Mouse (Mus musculus): ENCODE results near the gene Stag3. TPM values are rescaled to one million over a fixed set of nuclear protein-coding genes. Genes with fewer than 3 reads are reported as not detected.

Gene Stag3
- polyA plus RNA-seq, 1 experiment from 2014 or later = 12.5 TPM

DNA sequence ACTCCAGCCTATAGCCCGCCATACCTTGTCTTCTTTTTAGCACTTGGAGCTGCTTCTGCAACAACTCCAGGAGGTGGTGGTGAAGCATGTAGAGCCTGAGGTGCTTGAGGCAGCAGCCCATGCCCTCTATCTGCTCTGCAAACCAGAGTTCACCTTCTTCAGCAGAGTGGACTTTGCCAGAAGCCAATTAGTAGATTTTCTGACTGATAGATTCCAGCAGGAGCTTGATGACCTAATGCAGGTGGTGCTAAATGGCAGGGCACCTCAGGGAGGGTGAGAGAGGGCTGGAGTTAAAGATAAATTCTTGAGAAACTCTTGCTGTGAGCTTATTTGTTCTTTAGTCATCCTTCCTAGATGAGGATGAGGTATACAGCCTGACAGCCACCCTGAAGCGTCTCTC lies 19.6 kb downstream of the Stag3 start:
- Histone ChIP-seq H3K36me3 (ENCODE audit: control insufficient read depth, insufficient read depth, low read length) (no peaks in the 10 kb centered on the region), H3K27ac (ENCODE audit: low read depth, low read length) (no peak overlapping the region), H3K9me3 (ENCODE audit: control insufficient read depth, low read length) (no peaks in the 10 kb centered on the region), H3K4me3 (ENCODE audit: low read depth, low read length) (no peak overlapping the region), H3K4me2 (ENCODE audit: low read depth, low read length) (no peak overlapping the region), H3K9ac (replicated peaks; ENCODE audit: low read depth, low read length) (no peak overlapping the region), H3K4me1 (ENCODE audit: control insufficient read depth, insufficient read depth, low read length) (no peaks in the 10 kb centered on the region), H3K27me3 (ENCODE audit: control insufficient read depth, insufficient read depth, low read length) (no peaks in the 10 kb centered on the region)
- 84% methylated on average over 2 of the region's 2 CpGs for WGBS
- ATAC-seq (ENCODE audit: low read depth) = no peak

DNA sequence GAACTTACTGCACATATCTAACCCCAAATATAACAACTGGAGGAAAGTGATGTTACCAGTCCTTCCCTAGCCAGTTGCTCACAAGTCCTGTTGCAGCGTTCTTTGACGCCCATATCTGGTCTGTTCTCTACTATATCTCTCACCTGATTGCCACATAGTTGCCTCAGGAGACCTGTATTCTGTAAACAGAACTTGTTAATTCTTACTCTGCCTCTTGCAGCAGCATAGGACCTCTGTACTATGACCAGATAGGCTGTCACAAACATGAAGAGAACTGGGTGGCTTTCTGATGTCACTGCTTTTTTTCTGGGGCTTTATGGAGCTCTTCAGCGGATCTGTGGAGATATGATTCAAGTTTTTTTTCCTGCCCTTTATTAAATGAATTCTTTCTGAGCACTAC lies 32.8 kb downstream of the Stag3 start:
- no peaks in the 10 kb centered on the region for H3K27me3 ChIP-seq (ENCODE audit: control insufficient read depth, insufficient read depth, low read length)
- no peak overlapping the region for H3K4me2 ChIP-seq (ENCODE audit: low read depth, low read length)
- H3K9ac ChIP-seq (replicated peaks; ENCODE audit: low read depth, low read length) = no peak overlapping the region
- 90% methylated on average over 3 of the region's 3 CpGs for WGBS
- no peaks in the 10 kb centered on the region for H3K4me1 ChIP-seq (ENCODE audit: control insufficient read depth, insufficient read depth, low read length)
- no peak for ATAC-seq (ENCODE audit: low read depth)
- no peak overlapping the region for H3K4me3 ChIP-seq (ENCODE audit: low read depth, low read length)
- H3K36me3 ChIP-seq (ENCODE audit: control insufficient read depth, insufficient read depth, low read length) = no peaks in the 10 kb centered on the region
- H3K27ac ChIP-seq (ENCODE audit: low read depth, low read length) = no peak overlapping the region
- no peaks in the 10 kb centered on the region for H3K9me3 ChIP-seq (ENCODE audit: control insufficient read depth, low read length)

DNA sequence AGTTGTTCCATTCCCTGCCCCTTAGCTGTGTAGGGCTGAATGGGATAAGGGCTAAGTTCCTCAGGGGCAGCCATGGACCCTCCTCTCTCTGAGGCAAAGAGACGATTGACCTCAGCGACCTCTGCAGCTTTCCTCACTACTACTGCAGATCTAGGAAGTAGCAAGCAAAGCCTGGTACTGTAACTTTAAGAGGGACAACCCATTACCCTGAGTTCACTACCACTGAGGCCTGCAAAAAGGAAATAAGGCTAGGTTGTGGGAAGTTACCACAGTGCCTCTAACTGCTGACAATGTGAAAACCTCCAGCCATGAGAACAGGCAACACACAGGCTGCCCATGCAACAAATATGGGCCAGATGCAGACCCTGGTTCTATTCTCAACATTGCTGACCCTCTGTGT lies 61.6 kb downstream of the Stag3 start, which contains the start of gene Pvrig:
TSS of gene Pvrig (plus strand) at position 301 of the 400 bp plus-strand sequence.
- H3K9me3 ChIP-seq (ENCODE audit: control insufficient read depth, low read length) = no peaks in the 10 kb centered on the region
- H3K4me3 ChIP-seq (ENCODE audit: low read depth, low read length) = no peak within 1 kb of the TSS
- no peaks in the 10 kb centered on the region for H3K27me3 ChIP-seq (ENCODE audit: control insufficient read depth, insufficient read depth, low read length)
- H3K27ac ChIP-seq (ENCODE audit: low read depth, low read length) = no peak within 1 kb of the TSS
- H3K36me3 ChIP-seq (ENCODE audit: control insufficient read depth, insufficient read depth, low read length) = no peaks in the 10 kb centered on the region
- H3K9ac ChIP-seq (replicated peaks; ENCODE audit: low read depth, low read length) = no peak within 1 kb of the TSS
- H3K4me2 ChIP-seq (ENCODE audit: low read depth, low read length) = no peak within 1 kb of the TSS
- ATAC-seq (ENCODE audit: low read depth) = no peak
- WGBS = 74% methylated on average over 2 of the region's 2 CpGs
- H3K4me1 ChIP-seq (ENCODE audit: control insufficient read depth, insufficient read depth, low read length) = no peaks in the 10 kb centered on the region

DNA sequence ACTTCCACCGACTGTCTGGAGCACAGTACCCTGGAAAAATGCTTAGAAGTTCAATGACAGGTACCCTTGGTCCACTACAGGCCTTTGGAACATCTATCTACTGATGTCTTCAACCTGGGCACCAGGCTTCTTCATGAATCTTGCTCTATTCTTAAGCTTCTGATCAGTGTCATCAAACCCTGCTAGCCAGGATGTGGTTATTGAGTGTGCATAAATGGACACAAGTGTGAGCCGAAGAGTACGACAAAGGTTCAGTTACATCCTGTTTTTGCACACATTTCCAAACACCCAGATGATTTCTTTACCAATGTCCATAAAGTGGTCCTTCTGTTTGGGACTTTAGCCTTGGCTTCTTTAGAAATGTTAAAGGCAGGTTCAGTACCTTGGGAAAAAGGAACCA lies 63.2 kb downstream of the Stag3 start:
- H3K27ac ChIP-seq (ENCODE audit: low read depth, low read length) = no peak overlapping the region
- no peak overlapping the region for H3K9ac ChIP-seq (replicated peaks; ENCODE audit: low read depth, low read length)
- no peaks in the 10 kb centered on the region for H3K27me3 ChIP-seq (ENCODE audit: control insufficient read depth, insufficient read depth, low read length)
- H3K4me1 ChIP-seq (ENCODE audit: control insufficient read depth, insufficient read depth, low read length) = no peaks in the 10 kb centered on the region
- H3K4me2 ChIP-seq (ENCODE audit: low read depth, low read length) = no peak overlapping the region
- no peak for ATAC-seq (ENCODE audit: low read depth)
- H3K4me3 ChIP-seq (ENCODE audit: low read depth, low read length) = no peak overlapping the region
- no peaks in the 10 kb centered on the region for H3K9me3 ChIP-seq (ENCODE audit: control insufficient read depth, low read length)
- WGBS = 85% methylated on average over 3 of the region's 3 CpGs
- no peaks in the 10 kb centered on the region for H3K36me3 ChIP-seq (ENCODE audit: control insufficient read depth, insufficient read depth, low read length)

Other genes with a start within 250 kb of the Stag3 start
- gene Smok3c, start 227.0 kb upstream of the Stag3 start, polyA plus RNA-seq (2014; fragmentation: Nextera tagmentation; extraction: Ambion mirVana) = not detected in 2 replicates
- 31.2 and 39.4 TPM in 2 replicates for gene Zkscan1, start 195.2 kb upstream of the Stag3 start, polyA plus RNA-seq (2014; fragmentation: Nextera tagmentation; extraction: Ambion mirVana)
- gene Zscan21, start 163.3 kb upstream of the Stag3 start, polyA plus RNA-seq (2014; fragmentation: Nextera tagmentation; extraction: Ambion mirVana) = 90.9 and 98.7 TPM in 2 replicates
- 25.3 and 25.8 TPM in 2 replicates for gene Zfp113, start 124.5 kb upstream of the Stag3 start, polyA plus RNA-seq (2014; fragmentation: Nextera tagmentation; extraction: Ambion mirVana)
- gene Cops6, start 119.2 kb upstream of the Stag3 start, polyA plus RNA-seq (2014; fragmentation: Nextera tagmentation; extraction: Ambion mirVana) = 245 and 252 TPM in 2 replicates
- gene Ap4m1, start 108.2 kb upstream of the Stag3 start, polyA plus RNA-seq (2014; fragmentation: Nextera tagmentation; extraction: Ambion mirVana) = 17.2 and 17.7 TPM in 2 replicates
- 71.5 and 81.4 TPM in 2 replicates for gene Mcm7, start 107.8 kb upstream of the Stag3 start, polyA plus RNA-seq (2014; fragmentation: Nextera tagmentation; extraction: Ambion mirVana)
- 71.7 and 73.2 TPM in 2 replicates for gene Taf6, start 92.8 kb upstream of the Stag3 start, polyA plus RNA-seq (2014; fragmentation: Nextera tagmentation; extraction: Ambion mirVana)
- 22.7 and 29.2 TPM in 2 replicates for gene Cnpy4, start 92.8 kb upstream of the Stag3 start, polyA plus RNA-seq (2014; fragmentation: Nextera tagmentation; extraction: Ambion mirVana)
- 12.9 and 14.6 TPM in 2 replicates for gene Mblac1, start 85.9 kb upstream of the Stag3 start, polyA plus RNA-seq (2014; fragmentation: Nextera tagmentation; extraction: Ambion mirVana)
- gene Nxpe5, start 54.3 kb upstream of the Stag3 start, polyA plus RNA-seq (2014; fragmentation: Nextera tagmentation; extraction: Ambion mirVana) = not detected in 2 replicates
- gene Lamtor4, start 24.8 kb upstream of the Stag3 start, polyA plus RNA-seq (2014; fragmentation: Nextera tagmentation; extraction: Ambion mirVana) = 71.7 and 90.4 TPM in 2 replicates
- 16.3 and 16.5 TPM in 2 replicates for gene BC037034, start 16.2 kb upstream of the Stag3 start, polyA plus RNA-seq (2014; fragmentation: Nextera tagmentation; extraction: Ambion mirVana)
- gene Gal3st4, start 7.4 kb upstream of the Stag3 start, polyA plus RNA-seq (2014; fragmentation: Nextera tagmentation; extraction: Ambion mirVana) = 2.2 and 3.4 TPM in 2 replicates
- gene Gm43720, start 282 bp upstream of the Stag3 start, polyA plus RNA-seq (2014; fragmentation: Nextera tagmentation; extraction: Ambion mirVana) = 0.11 TPM in 1 of 2 replicates, not detected in the other
- 25.7 and 25.8 TPM in 2 replicates for gene Gpc2, start 235 bp upstream of the Stag3 start, polyA plus RNA-seq (2014; fragmentation: Nextera tagmentation; extraction: Ambion mirVana)
- gene Pvrig, start 61.7 kb downstream of the Stag3 start, polyA plus RNA-seq (2014; fragmentation: Nextera tagmentation; extraction: Ambion mirVana) = not detected in 2 replicates
- gene Zfp157, start 161.2 kb downstream of the Stag3 start, polyA plus RNA-seq (2014; fragmentation: Nextera tagmentation; extraction: Ambion mirVana) = 82.6 and 87.0 TPM in 2 replicates

Data from neural tube, embryonic 14.5 days (tissue).